8 mouse cellular contexts compared by ENCODE assay signal in the genomic region with DNA sequence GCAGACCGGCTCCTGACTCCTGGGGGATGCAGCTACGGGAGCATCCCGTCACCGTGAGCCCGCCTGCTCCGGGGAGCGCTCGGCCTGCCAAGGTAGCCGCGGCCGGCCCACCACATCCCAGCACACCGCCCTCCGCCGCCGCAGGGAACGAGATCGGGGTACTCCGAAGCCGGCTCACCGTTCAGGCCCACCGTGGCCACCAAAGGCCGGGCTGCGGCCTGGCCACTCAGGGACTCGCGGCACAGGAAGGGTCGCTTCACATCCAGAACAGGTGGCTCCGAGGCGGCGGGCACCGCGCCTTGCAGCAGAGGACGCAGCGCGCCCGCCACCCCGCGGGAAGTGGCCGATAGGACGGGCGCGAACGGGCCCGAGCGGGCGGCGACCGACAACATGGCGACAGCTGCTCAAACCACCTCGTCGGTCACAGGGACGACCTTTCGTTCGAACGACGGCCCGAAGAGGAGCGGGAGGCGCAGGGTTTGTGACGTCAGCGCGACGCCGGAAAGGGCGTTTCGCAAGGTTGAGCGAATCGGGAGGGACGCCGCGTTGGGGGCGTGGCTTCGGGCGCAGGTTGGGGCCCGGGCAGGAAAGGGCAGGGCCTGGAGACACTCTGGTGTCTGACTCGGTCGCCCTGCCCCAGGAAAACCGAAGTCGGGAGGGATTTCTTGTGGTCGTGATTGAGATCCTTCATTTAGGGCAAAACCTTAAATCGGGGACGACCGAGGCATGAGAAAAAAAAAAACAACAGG. TPM values are rescaled to one million over a fixed set of nuclear protein-coding genes. Genes with fewer than 3 reads are reported as not detected.
A peak's percentile ranks its signal among the peaks of the same experiment; 100 is the strongest.
DNase-seq lines count a peak whose midpoint lies in the region; ATAC-seq and TF ChIP-seq lines count a peak whose summit lies in the region.

Uqcrfs1 (minus strand) TSS at position 507 of the 749 bp plus-strand sequence.

- TF ChIP-seq POLR2A in testis, adult 2 months (IDR thresholded peaks at IDR 0.05; ENCODE audit: control insufficient read depth, low read depth, low read length) = peak; percentile 96

- TF ChIP-seq EP300 in heart, postnatal 0 days (IDR thresholded peaks at IDR 0.05; ENCODE audit: low read depth) = no peak

- peaks cover 29% of the 10 kb centered on the region for H3K4me1 ChIP-seq in E14TG2a.4 (replicated peaks; ENCODE audit: low read depth, low read length)
- H3K4me1 ChIP-seq in forebrain, embryonic 12.5 days = peaks cover 20% of the 10 kb centered on the region
- H3K4me1 ChIP-seq in heart, postnatal 0 days (ENCODE audit: control insufficient read depth, insufficient read depth) = peaks cover 19% of the 10 kb centered on the region
- peaks cover 11% of the 10 kb centered on the region for H3K4me1 ChIP-seq in liver, embryonic 16.5 days (ENCODE audit: control insufficient read depth, low read depth, low read length)
- peaks cover 23% of the 10 kb centered on the region for H3K4me1 ChIP-seq in neural tube, embryonic 13.5 days (replicated peaks)
- peaks cover 2% of the 10 kb centered on the region; the same call in 1 of the 2 replicates for H3K4me1 ChIP-seq in testis, adult 2 months (ENCODE audit: control insufficient read depth, insufficient read depth, low read length)

- ATAC-seq in forebrain, embryonic 12.5 days (ENCODE audit: low FRiP score) = peak; percentile 99
- ATAC-seq in heart, postnatal 0 days (ENCODE audit: insufficient read depth, low read depth) = peak; percentile 98
- peak; percentile 98 for ATAC-seq in liver, embryonic 16.5 days (ENCODE audit: low read depth)
- ATAC-seq in neural tube, embryonic 13.5 days (ENCODE audit: low read depth) = peak; percentile 100

- no peaks in the 10 kb centered on the region for H3K27me3 ChIP-seq in E14TG2a.4 (ENCODE audit: insufficient read depth, low read length)
- no peaks in the 10 kb centered on the region for H3K27me3 ChIP-seq in forebrain, embryonic 12.5 days
- no peaks in the 10 kb centered on the region for H3K27me3 ChIP-seq in heart, postnatal 0 days (ENCODE audit: control insufficient read depth, insufficient read depth, low read length)
- H3K27me3 ChIP-seq in liver, embryonic 16.5 days (ENCODE audit: control insufficient read depth, insufficient read depth, low read depth, low read length) = no peaks in the 10 kb centered on the region; the same call in 1 of the 2 replicates
- no peaks in the 10 kb centered on the region; the same call in 1 of the 2 replicates for H3K27me3 ChIP-seq in neural tube, embryonic 13.5 days
- no peaks in the 10 kb centered on the region for H3K27me3 ChIP-seq in testis, adult 2 months (ENCODE audit: control insufficient read depth, insufficient read depth, low read length)

- H3K9me3 ChIP-seq in E14TG2a.4 (ENCODE audit: low read length) = no peaks in the 10 kb centered on the region
- H3K9me3 ChIP-seq in forebrain, embryonic 12.5 days = no peaks in the 10 kb centered on the region
- no peaks in the 10 kb centered on the region for H3K9me3 ChIP-seq in heart, postnatal 0 days (replicated peaks; ENCODE audit: control insufficient read depth, low read length)
- H3K9me3 ChIP-seq in liver, embryonic 16.5 days (replicated peaks; ENCODE audit: control insufficient read depth, low read length) = no peaks in the 10 kb centered on the region
- H3K9me3 ChIP-seq in neural tube, embryonic 13.5 days = no peaks in the 10 kb centered on the region

- peak within 1 kb of the TSS; percentile 66; the same call in 1 of the 2 replicates for H3K27ac ChIP-seq in forebrain, embryonic 12.5 days
- peak within 1 kb of the TSS; percentile 95 for H3K27ac ChIP-seq in heart, postnatal 0 days (ENCODE audit: low read depth)
- H3K27ac ChIP-seq in liver, embryonic 16.5 days (ENCODE audit: low read length) = peak within 1 kb of the TSS; percentile 85
- H3K27ac ChIP-seq in neural tube, embryonic 13.5 days (replicated peaks) = peak within 1 kb of the TSS; percentile 84
- H3K27ac ChIP-seq in testis, adult 2 months (ENCODE audit: control insufficient read depth, insufficient read depth, low read depth, low read length) = peak within 1 kb of the TSS; percentile 95

- TF ChIP-seq CTCF in E14TG2a.4 (conservative IDR thresholded peaks at IDR 0.05; ENCODE audit: low read length) = no peak
- TF ChIP-seq CTCF in heart, postnatal 0 days (IDR thresholded peaks at IDR 0.05; ENCODE audit: low read depth) = no peak
- TF ChIP-seq CTCF in testis, adult 2 months (IDR thresholded peaks at IDR 0.05; ENCODE audit: control insufficient read depth, insufficient read depth, insufficient replicate concordance, low read depth, low read length) = peak; percentile 13; the same call in 1 of the 2 replicates

- H3K9ac ChIP-seq in forebrain, embryonic 12.5 days = peak within 1 kb of the TSS; percentile 89
- H3K9ac ChIP-seq in heart, postnatal 0 days (replicated peaks; ENCODE audit: low read depth, low read length) = peak within 1 kb of the TSS; percentile 100
- peak within 1 kb of the TSS; percentile 98 for H3K9ac ChIP-seq in liver, embryonic 16.5 days (ENCODE audit: low read depth, low read length)
- peak within 1 kb of the TSS; percentile 97 for H3K9ac ChIP-seq in neural tube, embryonic 13.5 days

- peak within 1 kb of the TSS; percentile 98 for H3K4me3 ChIP-seq in E14TG2a.4 (replicated peaks; ENCODE audit: low read length)
- H3K4me3 ChIP-seq in forebrain, embryonic 12.5 days (replicated peaks) = peak within 1 kb of the TSS; percentile 95
- H3K4me3 ChIP-seq in heart, postnatal 0 days (ENCODE audit: low read depth, low read length) = peak within 1 kb of the TSS; percentile 100
- peak within 1 kb of the TSS; percentile 99 for H3K4me3 ChIP-seq in liver, embryonic 16.5 days (ENCODE audit: low read depth, low read length)
- peak within 1 kb of the TSS; percentile 100 for H3K4me3 ChIP-seq in neural tube, embryonic 13.5 days
- peak within 1 kb of the TSS; percentile 95 for H3K4me3 ChIP-seq in testis, adult 2 months (ENCODE audit: control insufficient read depth, low read depth, low read length)

- peak; percentile 95 for DNase-seq in c-Kit-positive CD71-positive TER-119-positive erythroid progenitor cells, embryonic 14.5 days (ENCODE audit: low spot score)
- peak; percentile 94 for DNase-seq in heart, postnatal 0 days (ENCODE audit: low spot score)
- DNase-seq in kidney, postnatal 4 days = peak; percentile 99

- peaks cover 14% of the 10 kb centered on the region for H3K36me3 ChIP-seq in E14TG2a.4 (ENCODE audit: insufficient read depth, low read length)
- H3K36me3 ChIP-seq in forebrain, embryonic 12.5 days (replicated peaks) = peaks cover 7% of the 10 kb centered on the region
- peaks cover 10% of the 10 kb centered on the region for H3K36me3 ChIP-seq in heart, postnatal 0 days (replicated peaks; ENCODE audit: control insufficient read depth, insufficient read depth, low read length)
- H3K36me3 ChIP-seq in liver, embryonic 16.5 days (ENCODE audit: control insufficient read depth, insufficient read depth) = peaks cover 7% of the 10 kb centered on the region
- H3K36me3 ChIP-seq in neural tube, embryonic 13.5 days = peaks cover 8% of the 10 kb centered on the region
- no peaks in the 10 kb centered on the region for H3K36me3 ChIP-seq in testis, adult 2 months (ENCODE audit: control insufficient read depth, insufficient read depth, low read length)

- WGBS in forebrain, embryonic 12.5 days = under 1% methylated on average over 82 of the region's 82 CpGs
- under 1% methylated on average over 82 of the region's 82 CpGs for WGBS in heart, postnatal 0 days
- whole genome bisulfite sequencing in liver, embryonic 16.5 days (ENCODE audit: insufficient replicate concordance) = under 1% methylated on average over 82 of the region's 82 CpGs
- WGBS in neural tube, embryonic 13.5 days = under 1% methylated on average over 82 of the region's 82 CpGs

- peak within 1 kb of the TSS; percentile 83 for H3K4me2 ChIP-seq in forebrain, embryonic 12.5 days
- peak within 1 kb of the TSS; percentile 71 for H3K4me2 ChIP-seq in heart, postnatal 0 days (ENCODE audit: low read depth, low read length)
- H3K4me2 ChIP-seq in liver, embryonic 16.5 days (ENCODE audit: low read depth, low read length) = peak within 1 kb of the TSS; percentile 69
- H3K4me2 ChIP-seq in neural tube, embryonic 13.5 days = peak within 1 kb of the TSS; percentile 75

RNA-seq across cellular contexts. Expression of gene Uqcrfs1, which starts in this region (rescaled TPM):
- 226 and 227 TPM in 2 replicates for polyA plus RNA-seq in forebrain, embryonic 12.5 days (2016; fragmentation: Nextera tagmentation; extraction: Ambion mirVana)
- total RNA-seq in heart, postnatal 0 days (2014; rRNA removed; ENCODE audit: low replicate concordance) = 1,049 and 1,070 TPM in 2 replicates
- 1,491 and 1,508 TPM in 2 replicates for polyA plus RNA-seq in heart, postnatal 0 days (2015; fragmentation: Nextera tagmentation; extraction: Ambion mirVana)
- 170 and 171 TPM in 2 replicates for polyA plus RNA-seq in liver, embryonic 16.5 days (2015; fragmentation: Nextera tagmentation; extraction: Ambion mirVana)
- 277 and 289 TPM in 2 replicates for polyA plus RNA-seq in neural tube, embryonic 13.5 days (2015; fragmentation: Nextera tagmentation; extraction: Ambion mirVana)
- 72.9 and 74.6 TPM in 2 replicates for polyA plus RNA-seq in testis, adult 2 months (2012; rRNA removed)

Comparison
In these comparisons a context has a peak if more than half of its experiments do, and no peak if none do; other contexts are left out.
1. Peak in every context shown above with its lines: DNase-seq, ATAC-seq, H3K4me3 ChIP-seq and H3K27ac ChIP-seq.